Mouse (Mus musculus) mouse embryonic stem cell (cell line): ENCODE results near the gene Prr19.
"Not testable (repeated sequence)": the region's sequence is repeated elsewhere in the genome, so short reads cannot be mapped to it uniquely, and the experiment has no call there.

Experiments used
- in situ Hi-C, 2 experiments: fragments of 300-500 bp; cut with MboI; formaldehyde crosslinking; loops; 1 replicate in 1 of 2; 3 replicates in 1 of 2; pipeline ENCODE4 v1.14.3; 2019 to 2020; ENCODE audit warnings: low sequenced_read_pairs in 2 of 2, low pct_unique_long_range_greater_than_20kb in 1 of 2, mixed read lengths in 1 of 2; ENCODE audit not compliant: unreplicated experiment in 1 of 2

The Prr19 gene

GRCm38 (mm10) chr7:25301063-25301462 lies at the start of gene Prr19:
Prr19 (plus strand) TSS chr7:25301411.
- in situ Hi-C loops = no loop called here

GRCm38 (mm10) chr7:25251822-25252221 lies 49.4 kb upstream of the Prr19 start:
- in situ Hi-C loops = no loop called here

- in situ Hi-C loops = no loop called here
Measured at GRCm38 (mm10) chr7:25261896-25262295, 39.3 kb upstream of the Prr19 start.

DNA sequence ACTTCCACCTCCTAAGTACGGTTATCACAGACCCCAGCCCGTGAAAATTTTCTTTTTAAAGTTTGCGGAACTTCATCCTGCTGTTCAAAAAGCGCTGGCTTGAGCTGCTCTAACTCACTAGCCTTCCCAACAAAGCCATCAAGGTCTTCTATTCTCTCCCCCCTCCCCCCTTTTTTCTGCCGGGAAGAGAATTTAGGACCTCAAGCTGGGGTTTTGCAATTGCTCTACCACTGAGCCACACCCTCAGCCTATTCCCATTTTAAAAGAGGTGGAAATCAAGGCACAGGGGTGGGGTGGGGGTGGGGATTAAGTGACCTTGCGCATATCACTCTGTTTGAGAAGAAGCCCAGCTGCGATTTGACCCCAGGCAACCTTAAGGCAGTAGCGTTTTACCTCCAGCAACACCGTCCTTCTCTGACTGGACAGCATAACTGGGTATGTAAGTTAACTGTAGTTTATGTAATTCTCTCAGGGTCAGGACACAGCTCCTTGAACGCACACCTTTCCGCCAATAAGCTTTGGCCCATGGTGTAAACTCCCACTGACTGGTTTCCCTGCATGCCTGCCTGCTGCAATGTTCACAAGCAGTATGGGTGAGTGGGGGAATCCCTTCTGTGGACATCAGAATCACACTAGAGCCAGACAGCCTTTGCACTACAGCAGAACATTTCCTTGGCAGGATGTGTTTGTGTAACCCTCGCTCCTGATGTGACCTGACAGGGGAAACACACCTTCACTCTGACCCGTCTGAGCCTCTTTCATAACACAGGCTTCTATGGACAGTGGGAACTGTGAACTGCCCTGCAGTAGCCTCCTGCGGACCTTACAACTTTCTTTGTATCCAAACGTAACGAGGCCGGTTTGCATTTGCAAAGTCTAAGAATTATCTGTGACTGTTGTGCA lies 37.0 kb upstream of the Prr19 start:
- in situ Hi-C loops = no loop called here

- in situ Hi-C loops = not testable (repeated sequence)
Measured at GRCm38 (mm10) chr7:25265743-25266142, 35.5 kb upstream of the Prr19 start.

- in situ Hi-C loops = no loop called here
Measured at GRCm38 (mm10) chr7:25266180-25266962, 34.8 kb upstream of the Prr19 start.

DNA sequence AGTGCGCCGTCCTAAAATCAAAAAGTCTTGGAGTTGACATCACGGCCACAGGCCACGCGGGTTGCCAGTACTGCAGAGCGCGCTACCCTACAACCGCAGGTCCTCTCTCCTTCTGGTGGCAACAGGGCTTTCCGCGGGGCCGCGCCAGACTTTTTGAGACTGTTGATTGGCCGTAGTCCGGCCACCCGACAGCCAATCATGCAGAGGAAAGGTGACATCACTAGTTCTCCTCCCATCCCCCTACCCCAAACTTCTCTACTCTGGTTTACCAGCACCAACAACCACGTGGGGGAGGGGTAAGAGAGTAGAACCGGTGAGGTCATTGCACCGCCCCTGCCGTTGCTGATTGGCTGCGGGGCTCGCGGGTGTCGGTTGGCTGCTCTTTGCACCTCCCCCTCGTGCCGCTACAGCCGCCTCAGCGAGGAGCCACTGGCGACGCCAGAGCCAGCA lies 33.9 kb upstream of the Prr19 start, which contains the start of gene Cic:
Gene Cic, plus strand, starts transcription at position 404 of the 450 bp plus-strand sequence.
- in situ Hi-C loops = no loop called here

DNA sequence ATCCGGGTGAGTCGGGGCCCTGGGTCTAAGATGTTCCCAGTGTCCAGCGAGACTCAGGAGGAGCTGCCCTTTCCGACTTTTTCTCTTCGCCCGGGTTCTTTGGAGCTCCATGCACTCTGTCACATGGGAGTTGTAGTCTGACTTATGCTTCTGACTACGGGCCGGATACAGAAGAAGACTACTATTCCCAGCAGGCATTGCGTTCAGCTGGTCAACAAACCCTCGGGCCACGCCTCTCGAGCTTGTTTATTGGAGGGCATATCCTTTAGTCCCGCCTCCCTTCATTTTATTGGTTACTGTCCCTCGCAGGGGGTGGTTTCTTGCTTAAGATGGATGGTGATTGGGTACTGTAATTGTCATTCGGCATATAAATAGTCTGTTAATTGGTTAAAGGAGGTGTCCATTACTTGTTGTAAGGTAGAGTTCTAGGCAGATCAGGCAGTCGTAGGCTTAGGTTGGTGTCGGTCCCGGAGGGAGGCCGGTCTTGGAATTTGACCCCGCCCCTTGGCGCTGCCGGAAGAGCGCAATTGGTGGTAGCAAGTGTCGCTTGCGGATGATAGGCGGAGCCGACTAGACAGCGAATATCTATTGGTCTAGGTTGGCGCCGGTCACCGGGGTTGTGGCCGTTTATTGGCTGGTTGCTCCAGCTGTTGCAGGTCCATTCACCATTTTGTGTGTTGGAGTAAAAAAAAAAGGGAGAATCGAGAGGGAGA lies 33.3 kb upstream of the Prr19 start:
- in situ Hi-C loops = no loop called here

GRCm38 (mm10) chr7:25268588-25268987 lies 32.6 kb upstream of the Prr19 start:
- in situ Hi-C loops = no loop called here

- in situ Hi-C loops = no loop called here
Measured at GRCm38 (mm10) chr7:25269029-25269428, 32.2 kb upstream of the Prr19 start.

GRCm38 (mm10) chr7:25269545-25270271 lies 31.5 kb upstream of the Prr19 start:
- in situ Hi-C loops = no loop called here

DNA sequence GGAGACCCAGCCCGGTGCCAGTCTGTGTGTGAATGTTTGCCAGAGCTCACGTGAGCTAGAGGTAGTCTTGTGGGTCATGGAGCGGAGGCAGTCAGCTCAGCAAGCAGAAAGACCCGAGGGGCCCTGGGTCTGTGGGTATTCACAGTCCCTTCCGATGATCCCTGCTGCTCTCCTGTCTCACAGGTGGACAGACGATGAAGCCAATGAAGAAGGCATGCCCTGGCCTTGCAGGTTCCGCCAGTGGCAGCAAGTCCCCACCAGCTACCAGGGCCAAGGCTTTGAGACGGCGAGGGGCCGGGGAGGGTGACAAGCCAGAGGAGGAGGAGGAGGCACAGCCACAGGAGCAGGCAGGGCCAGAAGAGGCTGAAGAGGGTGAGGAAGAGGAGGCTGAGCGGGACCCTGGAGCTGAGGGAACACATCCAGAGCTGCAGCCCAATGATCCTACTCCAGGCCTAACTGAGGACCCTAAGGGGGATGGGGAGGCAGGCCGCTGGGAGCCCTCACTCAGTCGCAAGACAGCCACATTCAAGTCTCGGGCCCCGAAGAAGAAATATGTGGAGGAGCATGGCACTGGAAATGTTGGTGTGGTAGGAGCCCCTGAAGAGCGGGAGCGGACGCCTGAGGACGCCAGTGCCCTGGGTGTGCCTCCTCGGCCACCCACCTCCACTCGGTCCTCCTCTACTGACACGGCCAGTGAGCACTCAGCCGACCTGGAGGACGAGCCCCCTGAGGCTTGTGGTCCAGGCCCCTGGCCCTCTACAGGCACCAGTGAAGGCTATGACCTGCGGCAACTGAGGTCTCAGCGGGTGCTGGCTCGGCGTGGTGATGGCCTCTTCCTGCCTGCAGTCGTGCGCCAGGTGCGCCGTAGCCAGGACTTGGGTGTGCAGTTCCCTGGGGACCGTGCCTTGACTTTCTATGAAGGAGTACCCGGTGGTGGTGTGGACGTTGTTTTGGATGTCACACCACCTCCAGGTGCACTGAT lies 30.3 kb upstream of the Prr19 start:
- in situ Hi-C loops = no loop called here

GRCm38 (mm10) chr7:25271651-25272444 lies 29.4 kb upstream of the Prr19 start:
- in situ Hi-C loops = no loop called here

GRCm38 (mm10) chr7:25272445-25273258 lies 28.6 kb upstream of the Prr19 start:
- in situ Hi-C loops = no loop called here
